Mouse (Mus musculus) adrenal gland, postnatal 36 days (tissue): Measurements from ENCODE around the gene Utrn. TPM values are rescaled to one million over a fixed set of nuclear protein-coding genes. Genes with fewer than 3 reads are reported as not detected.

ENCODE experiments used
- DNase-seq, 2 experiments: peaks; one replicate each; pipeline ENCODE4 v3.0.0; 2021; ENCODE audit warnings: mixed read lengths in 1 of 2
- total RNA-seq, 2 experiments: library from RNA; stranded (reverse); gene quantifications; 2 replicates each; pipeline ENCODE4 v1.2.3; 2021

Gene Utrn
- total RNA-seq, 2 experiments from 2014 or later: 98.5 to 102 TPM

DNA sequence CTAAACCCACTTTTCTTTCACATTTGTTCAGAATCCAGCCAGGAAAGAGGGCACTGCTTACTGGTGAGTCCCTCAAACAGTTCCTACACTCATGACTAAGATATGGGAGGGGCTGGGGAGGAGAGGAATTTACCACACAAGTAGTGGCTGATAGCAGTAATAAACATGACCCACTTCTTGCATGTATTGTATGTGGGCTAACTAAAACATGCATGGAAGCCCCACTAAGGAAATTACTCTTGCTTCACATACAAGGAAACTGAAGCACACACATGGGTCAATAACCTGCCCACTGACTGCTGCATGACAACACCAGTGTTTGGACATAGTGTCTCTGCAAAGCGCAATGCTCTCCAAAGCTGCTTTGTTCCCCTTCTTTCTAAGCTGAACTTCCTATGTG is 333.9 kb downstream of the Utrn start:
- no peak for DNase-seq

DNA sequence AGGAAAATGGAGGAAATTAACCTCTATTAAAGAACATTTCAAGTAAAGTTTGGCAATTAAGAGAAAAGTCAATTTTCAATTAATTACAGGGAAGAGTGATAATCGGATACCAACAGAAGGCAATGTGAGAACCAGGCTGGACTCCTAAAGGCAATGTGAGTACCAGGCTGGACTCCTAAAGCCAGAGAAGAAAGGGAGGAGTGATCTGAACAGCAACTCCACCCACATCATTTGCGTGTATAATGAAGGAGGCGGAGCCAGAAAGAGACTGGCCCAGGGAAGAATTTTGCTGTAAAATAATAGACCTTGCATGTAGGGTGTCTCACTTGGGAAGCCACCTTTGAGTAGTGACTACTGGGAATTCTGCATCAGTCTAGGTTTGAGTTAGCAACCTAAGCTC is 334.4 kb downstream of the Utrn start:
- no peak for DNase-seq

DNA sequence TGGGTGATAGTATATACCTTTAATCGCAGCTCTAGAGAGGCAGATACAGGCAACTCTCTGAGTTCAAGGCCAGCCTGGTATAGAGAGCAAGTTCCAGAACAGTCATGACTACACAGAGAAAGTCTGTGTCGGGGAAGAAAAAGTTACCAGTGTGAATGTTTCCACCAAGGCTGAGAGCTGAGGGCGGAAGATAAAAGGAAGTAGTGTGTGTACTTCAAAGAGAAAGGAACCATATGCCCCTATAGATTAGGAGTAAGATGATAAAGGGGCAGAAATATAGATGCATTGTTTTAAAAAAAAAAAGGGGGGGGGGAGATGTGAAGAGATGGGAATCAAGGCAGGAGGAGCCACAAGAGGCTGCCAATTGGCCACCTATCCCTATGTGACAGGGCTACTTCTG is 334.9 kb downstream of the Utrn start:
- DNase-seq: no peak

DNA sequence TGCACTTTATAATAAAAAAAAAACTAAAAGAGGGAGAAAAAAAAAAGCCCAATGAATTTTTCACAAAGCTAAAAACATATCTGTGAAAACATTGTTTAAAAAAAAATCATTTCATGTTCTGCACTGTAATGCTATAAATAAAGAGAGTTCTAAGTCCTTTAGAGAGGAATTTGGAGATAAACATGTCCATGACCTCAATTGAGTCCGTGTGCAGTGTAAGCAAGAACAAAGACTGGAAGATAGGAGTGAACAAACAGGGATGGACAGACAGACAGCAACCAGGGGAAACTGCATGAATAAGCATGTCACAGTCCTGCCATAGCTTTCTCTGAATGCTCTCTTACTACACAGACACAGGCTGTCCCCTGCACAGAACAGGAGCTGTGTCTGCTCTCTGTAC is 347.1 kb downstream of the Utrn start:
- no peak for DNase-seq

DNA sequence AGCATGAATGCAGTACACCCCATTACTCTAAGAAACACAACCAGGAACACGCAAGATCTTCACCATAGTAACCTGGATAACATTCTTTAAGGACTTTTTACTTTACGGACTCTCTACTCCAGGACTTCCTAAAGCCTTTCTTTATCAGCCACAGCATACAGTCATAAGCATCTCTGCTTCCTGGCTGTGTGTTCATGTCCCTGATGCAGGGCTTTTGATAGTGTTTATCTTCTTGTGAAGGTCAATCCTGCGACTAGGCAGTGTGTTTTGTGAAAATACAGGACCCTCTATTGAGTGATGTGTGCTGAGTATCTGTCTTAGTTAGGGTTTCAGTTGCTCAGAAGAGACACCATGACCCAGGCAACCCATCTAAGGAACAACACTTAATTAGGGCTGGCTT is 351.0 kb downstream of the Utrn start:
- DNase-seq: no peak

DNA sequence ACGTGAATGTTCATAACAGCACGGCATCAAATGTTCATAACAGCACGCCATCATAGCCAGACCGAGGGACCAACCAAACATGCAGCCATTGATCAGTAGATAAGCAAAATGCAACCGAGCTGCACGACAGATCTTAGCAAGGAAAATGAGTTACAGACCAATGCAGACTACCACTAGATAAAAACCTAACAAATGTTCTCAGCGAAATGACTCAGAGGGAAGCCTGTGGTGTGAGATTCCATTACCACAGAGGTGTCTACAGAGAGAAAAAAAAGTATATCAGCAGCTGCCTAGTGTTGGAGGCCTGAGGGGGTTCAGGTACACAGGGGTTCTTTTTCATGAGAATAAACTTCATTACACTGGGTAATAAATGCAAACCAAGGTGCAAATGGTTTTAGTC is 363.6 kb downstream of the Utrn start:
- no peak for DNase-seq

DNA sequence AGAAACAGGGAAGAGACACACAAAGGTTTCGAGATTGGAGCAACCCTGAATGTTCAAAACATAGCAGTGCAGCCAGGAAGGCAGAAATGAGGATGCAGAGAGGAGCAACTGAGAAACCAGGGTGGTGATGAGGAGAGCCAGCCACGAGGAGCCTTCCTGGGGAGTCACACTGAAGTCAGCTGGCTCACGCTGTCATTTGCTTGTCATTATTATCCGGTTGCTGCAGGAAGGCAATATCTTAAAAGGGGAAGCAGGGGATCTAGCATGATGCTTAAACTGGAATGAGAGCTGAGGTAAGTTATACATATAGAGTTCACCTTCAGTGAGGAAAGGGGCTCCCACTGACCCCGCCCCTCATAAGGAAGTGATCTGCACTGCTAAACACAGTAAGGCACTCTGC is 368.7 kb downstream of the Utrn start:
- no peak for DNase-seq

DNA sequence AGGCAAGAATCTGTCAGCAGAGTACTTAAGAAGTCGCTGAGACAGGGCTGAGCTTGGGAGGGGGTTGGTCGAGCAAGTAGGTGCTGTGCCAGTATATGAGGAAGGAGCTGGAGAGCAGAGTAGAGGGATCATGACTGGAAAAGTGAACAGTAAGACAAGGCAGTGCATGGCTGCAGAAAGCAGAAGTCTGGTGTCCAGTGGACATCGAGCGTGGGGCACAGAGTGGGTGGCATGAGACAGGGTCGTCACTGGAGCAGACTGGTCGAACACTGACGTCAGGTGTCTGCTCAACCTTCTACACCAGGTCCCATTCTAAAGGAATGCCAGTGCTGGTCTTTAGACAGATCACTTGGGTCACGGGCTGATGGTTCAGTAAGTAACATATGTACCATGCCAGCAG is 371.6 kb downstream of the Utrn start:
- no peak for DNase-seq

DNA sequence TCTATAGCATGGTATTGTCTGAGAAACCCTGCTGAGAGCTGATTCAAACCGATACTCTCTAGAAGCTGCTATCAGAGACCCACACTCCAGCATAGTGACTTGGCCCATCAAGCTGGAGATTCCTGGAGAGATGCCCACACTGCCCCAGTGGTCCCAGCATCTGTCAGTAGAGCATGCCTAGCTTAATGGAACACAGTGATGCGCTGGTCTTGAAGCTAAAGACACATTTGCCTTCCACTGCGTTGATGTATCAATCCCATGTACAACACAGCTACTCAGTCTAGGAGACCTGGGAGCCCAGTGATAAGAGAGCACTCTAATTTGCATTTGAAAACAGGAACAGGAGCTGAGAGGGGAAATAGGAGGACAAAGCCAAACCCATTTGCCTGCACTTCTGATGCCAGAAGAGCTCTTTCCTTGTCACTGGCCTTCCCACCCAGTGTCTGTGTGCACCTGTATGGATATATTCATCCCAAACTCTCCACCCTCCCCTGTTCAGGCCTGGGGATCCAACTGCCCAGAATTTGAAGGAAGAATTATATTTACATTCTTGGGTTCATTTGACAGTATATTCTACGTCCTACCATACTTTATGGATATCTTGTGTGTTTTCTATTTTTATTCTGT is 379.5 kb downstream of the Utrn start:
- DNase-seq: no peak

DNA sequence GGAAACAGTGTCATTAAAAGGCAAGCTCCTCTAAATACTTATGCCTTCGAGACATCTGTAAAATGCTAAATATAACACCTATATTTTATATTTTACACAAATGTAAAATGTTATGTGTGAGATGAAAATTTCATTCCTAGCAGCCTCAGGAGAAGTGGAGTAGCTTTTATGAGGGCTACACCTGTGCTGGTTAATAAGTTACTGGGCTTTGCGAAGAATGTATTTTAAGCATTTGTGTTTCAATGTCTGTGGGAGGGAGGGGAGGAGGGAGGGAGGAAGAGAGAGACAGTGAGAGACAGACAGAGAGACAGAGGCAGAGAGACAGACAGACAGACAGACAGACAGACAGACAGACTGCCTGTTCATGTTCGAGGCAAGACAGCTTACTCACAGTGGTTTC is 380.6 kb downstream of the Utrn start:
- DNase-seq: no peak

DNA sequence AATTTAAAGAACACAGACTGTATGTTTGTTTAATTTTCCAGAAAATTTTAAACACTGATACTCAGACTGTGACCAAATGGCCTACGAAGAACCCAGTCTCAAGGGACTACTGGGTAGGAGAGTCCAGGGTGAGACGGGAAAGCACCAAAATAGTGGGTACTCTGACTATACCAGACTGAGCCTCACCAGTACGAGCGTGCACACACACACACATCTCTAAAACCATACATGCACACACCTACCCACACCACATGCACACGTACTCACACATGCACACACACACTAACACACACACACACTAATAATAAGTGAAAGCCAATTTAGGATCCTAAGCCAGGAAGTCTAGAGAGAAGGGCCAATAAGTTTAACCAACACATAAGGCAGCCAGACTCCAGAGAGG is 381.0 kb downstream of the Utrn start:
- no peak for DNase-seq

DNA sequence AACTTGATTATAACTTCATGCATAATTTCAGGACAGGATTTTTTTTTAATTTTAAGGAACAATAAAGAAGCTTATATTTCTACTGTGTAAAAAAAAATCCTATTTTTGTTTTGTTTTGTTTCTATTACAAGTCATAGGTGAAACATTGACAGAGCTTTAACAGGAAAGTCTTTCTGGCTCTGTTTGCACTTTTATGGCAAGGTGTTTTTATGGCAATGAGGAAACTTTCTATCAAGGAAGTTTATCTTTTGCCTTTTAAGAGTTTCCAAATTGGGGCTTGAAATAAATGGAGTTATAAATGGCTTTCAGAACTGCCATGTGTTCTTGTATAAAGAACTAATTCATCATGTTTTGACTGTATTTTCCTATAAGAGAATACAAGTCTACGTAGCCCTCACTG is 385.7 kb downstream of the Utrn start:
- no peak for DNase-seq

DNA sequence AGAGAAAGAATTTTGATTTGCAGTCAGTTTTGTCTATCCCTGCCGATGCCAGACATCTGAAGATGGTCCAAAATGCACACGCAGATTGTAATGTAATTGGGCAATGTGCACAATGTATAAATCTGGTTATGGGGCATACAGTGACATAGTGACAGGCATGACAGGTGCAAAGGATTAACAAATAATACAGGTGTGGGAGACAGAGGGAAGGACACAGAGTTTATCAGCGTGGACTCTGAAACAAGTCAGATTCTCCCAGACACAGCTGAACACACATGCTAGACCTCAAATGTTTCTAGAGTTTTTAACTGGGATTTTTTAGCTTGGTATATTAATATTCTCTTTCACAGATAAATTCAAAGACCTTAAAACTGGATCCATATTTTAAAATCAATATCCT is 386.2 kb downstream of the Utrn start:
- no peak for DNase-seq

DNA sequence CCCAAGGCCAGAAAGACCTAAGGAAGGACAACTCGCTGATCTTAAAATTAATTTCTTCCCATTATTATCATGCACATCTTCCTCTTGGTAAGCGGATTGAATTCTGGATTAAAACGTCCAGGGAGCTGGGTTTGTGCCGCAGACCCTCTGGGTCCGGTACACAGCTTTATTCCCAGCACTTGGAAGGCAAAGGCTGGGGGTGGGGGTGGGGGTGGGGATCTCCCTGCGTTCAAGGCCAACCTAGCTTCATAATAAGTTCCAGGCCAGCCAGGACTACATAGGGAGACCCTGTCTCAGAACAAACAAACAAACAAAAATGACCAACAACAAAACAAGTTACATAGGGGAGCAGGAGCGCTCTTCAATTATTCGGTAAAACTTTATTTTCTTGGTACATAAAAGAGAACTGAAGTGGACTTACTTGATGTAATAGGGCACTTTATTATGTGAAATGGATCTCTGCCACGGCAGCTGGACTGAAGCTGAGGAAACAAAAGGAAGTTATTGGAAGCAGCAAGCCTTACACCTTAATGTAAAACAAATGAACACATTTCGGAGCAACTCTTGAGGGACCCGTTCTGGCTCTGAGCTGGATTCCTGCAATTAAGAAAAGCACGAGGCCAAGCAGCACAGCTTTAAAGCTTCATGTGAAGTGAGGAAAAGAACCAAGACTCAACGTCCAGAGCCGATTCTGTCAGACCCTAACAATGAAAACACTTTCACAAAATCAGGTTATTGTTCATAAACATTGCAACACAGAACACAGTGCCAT is 394.1 kb downstream of the Utrn start:
- DNase-seq: no peak

DNA sequence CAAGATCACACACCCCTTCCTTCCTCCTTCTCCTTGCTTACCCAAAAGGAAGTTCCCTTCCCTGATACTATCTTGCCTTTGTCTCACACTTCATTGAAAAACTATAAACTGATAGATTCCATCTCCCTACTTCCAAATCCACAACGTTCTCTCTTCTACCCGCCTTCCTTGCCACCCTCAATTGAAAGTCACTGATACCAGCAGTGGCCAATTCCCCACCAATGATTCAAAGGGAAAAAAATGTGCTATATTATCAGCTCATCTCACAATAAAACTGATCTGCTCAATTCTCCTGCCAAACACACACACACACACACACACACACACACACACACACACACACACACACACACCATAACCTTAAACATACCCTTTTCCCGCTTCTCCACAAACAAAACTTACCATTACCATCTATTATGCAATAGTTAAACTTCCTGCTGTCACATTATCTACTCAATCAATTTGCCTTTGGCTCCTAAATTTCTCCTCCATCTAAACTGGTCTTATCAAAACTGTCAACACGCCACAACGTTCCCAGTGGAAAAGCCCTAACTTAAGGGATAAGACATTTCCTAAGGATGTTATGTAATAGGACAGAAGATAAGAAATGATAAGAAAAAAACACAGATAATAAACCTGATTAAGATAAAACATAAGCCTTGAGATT is 399.6 kb downstream of the Utrn start:
- no peak for DNase-seq

DNA sequence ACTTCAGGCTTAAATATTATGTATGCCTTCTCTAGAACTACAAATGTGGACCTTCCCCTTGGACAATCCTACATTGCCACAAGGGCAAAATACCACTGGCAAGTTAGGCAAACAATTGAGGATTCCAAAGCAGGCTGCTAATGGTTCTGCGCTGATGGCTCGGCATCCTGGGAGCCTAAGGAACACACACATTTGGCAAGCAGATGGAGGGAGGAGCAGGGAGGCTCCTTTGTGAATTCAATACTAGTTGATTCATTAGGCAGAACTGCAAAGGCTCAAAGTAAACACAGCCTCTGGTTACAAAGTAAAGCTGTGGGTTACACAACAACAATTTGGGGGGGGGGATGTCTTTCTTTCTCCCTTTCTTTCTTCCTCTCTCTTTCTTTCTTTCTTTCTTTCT is 401.6 kb downstream of the Utrn start:
- DNase-seq: no peak

DNA sequence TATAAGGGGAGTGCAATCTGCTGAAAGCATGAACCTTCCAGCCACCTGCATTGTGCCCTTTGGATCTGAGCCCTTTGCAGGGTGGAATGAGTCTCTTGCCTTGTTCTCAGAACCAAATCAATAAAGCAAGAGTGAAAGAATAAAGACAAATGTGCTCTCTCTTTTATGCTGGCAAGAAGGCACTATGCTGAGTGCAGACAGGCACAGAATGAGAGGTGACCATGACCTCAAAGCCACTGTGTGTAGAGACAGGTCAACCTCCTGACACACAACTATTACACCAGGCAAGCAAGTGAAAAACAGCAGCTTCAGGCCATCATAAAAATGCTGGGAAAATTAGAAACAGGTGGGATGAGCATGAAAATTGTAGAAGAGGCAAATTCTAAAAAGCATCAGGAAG is 408.2 kb downstream of the Utrn start:
- peak in 1 of 2 experiments; percentile 9 for DNase-seq

DNA sequence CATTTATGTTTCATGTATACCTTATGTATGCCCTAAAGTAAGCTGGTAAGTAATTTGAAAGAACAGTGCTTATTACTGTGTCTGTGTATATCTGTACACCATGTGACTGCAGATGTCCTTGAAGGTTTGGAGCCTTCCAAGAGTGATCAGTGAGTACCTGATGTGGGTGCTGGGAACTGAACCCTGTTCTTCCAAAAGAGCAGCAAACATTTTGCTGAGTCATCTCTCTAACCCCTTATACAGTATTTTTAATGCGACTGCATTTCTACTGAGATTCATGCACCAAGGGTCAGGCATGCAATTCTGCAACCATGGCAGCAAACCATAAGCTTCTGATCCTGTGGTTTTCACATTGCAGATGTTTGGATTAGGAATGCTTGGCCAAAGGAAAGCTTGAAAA is 412.3 kb downstream of the Utrn start:
- DNase-seq: no peak

DNA sequence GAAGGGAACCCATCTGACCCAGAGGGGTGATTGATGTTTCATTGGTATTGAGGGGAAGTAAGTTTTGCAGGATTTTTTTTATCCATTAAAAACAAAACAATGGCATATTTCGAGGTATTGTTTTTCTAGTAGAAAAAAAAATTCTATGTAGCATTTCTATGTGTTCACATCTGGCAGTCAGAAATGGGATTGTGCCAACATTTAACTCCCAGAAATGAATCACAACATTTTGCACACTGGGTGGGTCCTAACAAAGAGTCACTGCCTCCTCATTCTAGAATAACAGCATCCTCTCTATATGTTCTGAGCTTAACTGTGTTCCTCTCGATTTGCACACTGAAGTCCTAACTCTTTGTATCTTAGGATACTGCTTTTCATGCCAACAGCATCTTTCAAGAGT is 416.5 kb downstream of the Utrn start:
- DNase-seq: no peak

DNA sequence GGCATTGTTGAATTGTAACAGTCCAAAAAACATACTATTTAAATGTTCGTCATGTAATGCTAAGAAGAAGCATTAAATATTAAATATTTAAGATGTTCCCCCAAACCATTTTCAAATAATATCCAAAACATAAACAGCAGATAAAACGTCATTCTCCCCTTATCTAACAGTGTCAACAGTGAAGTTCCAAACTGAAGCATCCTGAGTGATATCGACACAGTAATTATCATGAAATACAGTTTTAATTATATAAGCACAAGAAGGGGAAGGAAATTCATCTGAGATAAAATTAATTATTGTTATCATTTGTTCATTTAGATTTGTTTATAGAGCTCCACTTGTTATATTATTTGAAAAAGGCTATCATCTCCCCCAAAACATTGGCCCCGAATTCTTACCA is 425.0 kb downstream of the Utrn start:
- no peak for DNase-seq

DNA sequence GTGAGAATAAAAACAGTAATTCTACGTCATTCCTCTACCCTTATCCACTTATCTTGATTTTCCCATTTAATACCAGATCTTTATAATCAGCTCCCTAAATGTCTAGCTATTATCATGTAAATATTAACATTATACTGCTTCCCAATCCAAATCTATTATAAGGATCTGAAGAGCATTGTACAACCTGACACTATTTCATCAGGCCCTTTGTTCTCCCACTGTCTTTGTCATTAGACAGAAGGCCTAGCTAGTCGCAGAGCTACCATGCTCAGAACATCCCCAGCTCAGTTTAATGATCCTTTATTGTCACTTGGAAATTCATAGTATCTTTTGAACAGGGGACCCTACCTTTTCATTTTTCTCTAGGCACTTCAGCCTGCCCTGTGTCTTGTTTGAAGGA is 436.0 kb downstream of the Utrn start:
- DNase-seq: no peak

DNA sequence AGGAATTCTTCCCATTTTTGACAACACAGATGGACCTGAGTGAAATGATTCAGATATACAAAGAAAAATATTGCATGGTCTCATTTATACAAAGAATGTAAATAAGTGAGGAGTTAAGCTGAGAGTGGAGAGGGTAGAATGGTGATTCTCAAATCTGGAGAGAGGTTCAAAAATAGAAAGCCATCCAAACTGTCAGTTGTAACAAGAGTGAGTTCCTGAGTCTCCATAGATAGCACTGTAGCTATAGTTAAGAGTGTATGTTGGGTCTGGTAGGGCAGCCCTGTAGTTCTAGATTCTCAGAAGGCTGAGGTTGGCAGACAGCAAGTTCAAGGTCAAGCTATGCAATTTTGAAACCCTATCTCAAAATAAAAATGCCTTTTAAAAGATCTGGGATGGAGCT is 438.8 kb downstream of the Utrn start:
- DNase-seq: no peak

DNA sequence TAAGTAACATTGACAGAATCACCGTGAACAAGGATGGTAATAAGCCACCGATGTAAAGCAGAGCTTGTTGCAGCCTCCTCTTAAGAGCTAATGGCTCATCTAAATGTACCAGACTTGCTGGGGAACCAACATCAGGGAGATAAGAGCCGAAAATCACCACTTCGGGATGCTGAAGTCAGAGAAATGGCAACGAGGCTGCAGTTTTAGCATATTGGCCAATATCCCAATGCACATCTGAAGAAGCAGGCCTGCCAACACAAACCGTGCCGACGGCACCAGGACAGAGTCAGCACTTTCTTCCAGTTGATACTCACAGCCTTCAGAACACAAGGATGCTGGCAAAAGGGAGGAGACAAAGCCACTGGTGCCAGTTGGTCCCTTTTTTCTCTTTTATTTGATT is 442.3 kb downstream of the Utrn start:
- DNase-seq: no peak

DNA sequence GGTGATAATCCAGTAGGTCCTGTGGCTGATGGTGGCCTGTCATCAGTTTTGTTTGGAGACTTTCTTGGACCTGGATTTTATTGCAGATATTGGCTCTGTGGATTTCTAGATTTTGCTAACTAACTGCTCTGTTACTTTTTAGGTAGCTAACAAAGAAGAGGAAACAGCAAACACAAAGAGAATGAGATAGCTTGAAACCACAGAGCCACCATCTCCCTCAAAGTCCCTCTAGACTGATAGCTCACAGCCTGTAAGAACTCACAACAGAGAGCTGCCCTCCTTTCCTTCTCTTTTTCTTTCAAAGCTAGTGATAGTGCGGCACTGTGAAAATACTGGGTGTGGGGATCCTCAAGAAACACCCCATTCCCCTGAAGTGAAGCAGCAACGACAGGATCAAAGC is 444.2 kb downstream of the Utrn start:
- DNase-seq: no peak
